Mouse (Mus musculus) liver, embryonic 12.5 days (tissue): ENCODE results near the gene Creb5. TPM values are rescaled to one million over a fixed set of nuclear protein-coding genes. Genes with fewer than 3 reads are reported as not detected.

Experiments
- ATAC-seq: fragments of 200-750 bp; cut with Nextera tagmentation; 2 replicates; pipeline ENCODE4 v1.8.0; 2017; ENCODE audit warnings: moderate number of reproducible peaks, mild to moderate bottlenecking, moderate library complexity
- H3K27ac ChIP-seq: fragments of 300-500 bp; sonication (generic); 2 replicates; pipeline ENCODE4 v1.5.1; 2016; ENCODE audit warnings: mild to moderate bottlenecking
- H3K27me3 ChIP-seq: fragments of 300-500 bp; sonication (generic); replicated peaks from 2 replicates; pipeline ENCODE4 v1.6.1; 2016; ENCODE audit warnings: mild to moderate bottlenecking, moderate library complexity
- H3K36me3 ChIP-seq: fragments of 300-500 bp; sonication (generic); 2 replicates; pipeline ENCODE4 v1.6.1; 2016; ENCODE audit warnings: mild to moderate bottlenecking, moderate library complexity
- H3K4me1 ChIP-seq: fragments of 300-500 bp; sonication (generic); 2 replicates; pipeline ENCODE4 v1.6.1; 2016
- H3K4me2 ChIP-seq: fragments of 300-500 bp; sonication (generic); 2 replicates; pipeline ENCODE4 v1.6.1; 2016; ENCODE audit warnings: mild to moderate bottlenecking, moderate library complexity
- H3K4me3 ChIP-seq: fragments of 300-500 bp; sonication (generic); 2 replicates; pipeline ENCODE4 v1.5.1; 2016; ENCODE audit warnings: mild to moderate bottlenecking, moderate library complexity
- H3K9ac ChIP-seq: fragments of 300-500 bp; sonication (generic); 2 replicates; pipeline ENCODE4 v1.6.1; 2016; ENCODE audit warnings: mild to moderate bottlenecking, moderate library complexity
- H3K9me3 ChIP-seq: fragments of 300-500 bp; sonication (generic); replicated peaks from 2 replicates; pipeline ENCODE4 v1.6.1; 2016; ENCODE audit warnings: mild to moderate bottlenecking, moderate library complexity
- WGBS: fragments of 180-500 bp; shearing (Covaris S2); methylation state at CpG from one replicate; pipeline ENCODE4 v1.1.7; 2016; ENCODE audit not compliant: insufficient replicate concordance; 5-methylcytosine and 5-hydroxymethylcytosine counted together
- polyA plus RNA-seq: library from polyadenylated mRNA; unstranded; fragments of >200 nt; fragmentation: Nextera tagmentation; extraction: Ambion mirVana; gene quantifications from 2 replicates; pipeline ENCODE4 v1.2.1, GENCODE M21; 2016

The Creb5 gene
- polyA plus RNA-seq, 1 experiment from 2014 or later = 0.33 TPM

DNA sequence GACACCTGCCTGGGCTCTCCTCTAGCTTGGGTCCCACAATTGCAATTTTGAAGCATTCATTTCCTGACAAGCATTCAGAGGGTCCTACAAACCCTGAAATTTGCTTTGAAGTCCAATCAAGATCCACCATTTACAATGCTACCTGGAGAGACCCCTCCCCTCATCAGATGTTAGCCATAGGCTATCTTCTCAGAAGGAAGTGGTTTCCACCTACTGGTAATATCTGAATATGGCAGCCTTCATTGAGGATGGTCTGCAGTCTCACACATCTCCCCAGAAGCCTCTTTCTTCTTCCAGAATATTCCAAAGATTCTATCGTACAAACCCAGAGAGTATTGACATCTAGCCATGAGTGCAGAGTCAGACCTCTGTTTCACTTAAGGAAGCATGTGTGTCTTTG is 362.7 kb downstream of the Creb5 start:
- H3K9me3 ChIP-seq = no peaks in the 10 kb centered on the region
- H3K27me3 ChIP-seq = no peaks in the 10 kb centered on the region
- 44% methylated on average over 1 of the region's 1 CpGs for WGBS
- H3K4me1 ChIP-seq = no peaks in the 10 kb centered on the region
- ATAC-seq = no peak
- H3K27ac ChIP-seq = no peak overlapping the region
- H3K36me3 ChIP-seq = no peaks in the 10 kb centered on the region
- no peak overlapping the region for H3K9ac ChIP-seq
- H3K4me2 ChIP-seq = no peak overlapping the region
- no peak overlapping the region for H3K4me3 ChIP-seq

DNA sequence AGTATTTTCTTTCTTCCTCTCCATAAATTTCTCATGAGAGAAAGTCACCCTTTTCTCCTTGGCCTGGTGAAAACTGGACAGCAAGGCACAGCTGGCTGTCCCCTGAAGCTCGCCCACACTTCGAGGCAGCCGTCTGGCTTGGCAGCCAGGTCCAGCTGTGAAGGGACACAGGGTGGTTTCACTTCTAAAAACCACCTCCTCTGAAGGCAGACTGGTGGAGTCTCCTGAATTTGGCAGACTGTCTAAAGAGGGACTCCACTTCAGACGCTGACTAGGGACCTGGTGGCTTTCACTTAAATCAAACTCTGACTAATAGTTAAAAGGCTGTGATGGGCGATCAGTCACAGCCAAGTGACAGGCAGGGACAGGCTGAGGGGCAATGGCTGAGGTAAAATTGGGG is 365.6 kb downstream of the Creb5 start:
- Histone ChIP-seq H3K9me3 (no peaks in the 10 kb centered on the region), H3K4me3 (no peak overlapping the region), H3K27me3 (no peaks in the 10 kb centered on the region), H3K27ac (no peak overlapping the region), H3K4me1 (no peaks in the 10 kb centered on the region), H3K4me2 (no peak overlapping the region), H3K9ac (no peak overlapping the region), H3K36me3 (no peaks in the 10 kb centered on the region)
- 56% methylated on average over 5 of the region's 5 CpGs for WGBS
- ATAC-seq = no peak

DNA sequence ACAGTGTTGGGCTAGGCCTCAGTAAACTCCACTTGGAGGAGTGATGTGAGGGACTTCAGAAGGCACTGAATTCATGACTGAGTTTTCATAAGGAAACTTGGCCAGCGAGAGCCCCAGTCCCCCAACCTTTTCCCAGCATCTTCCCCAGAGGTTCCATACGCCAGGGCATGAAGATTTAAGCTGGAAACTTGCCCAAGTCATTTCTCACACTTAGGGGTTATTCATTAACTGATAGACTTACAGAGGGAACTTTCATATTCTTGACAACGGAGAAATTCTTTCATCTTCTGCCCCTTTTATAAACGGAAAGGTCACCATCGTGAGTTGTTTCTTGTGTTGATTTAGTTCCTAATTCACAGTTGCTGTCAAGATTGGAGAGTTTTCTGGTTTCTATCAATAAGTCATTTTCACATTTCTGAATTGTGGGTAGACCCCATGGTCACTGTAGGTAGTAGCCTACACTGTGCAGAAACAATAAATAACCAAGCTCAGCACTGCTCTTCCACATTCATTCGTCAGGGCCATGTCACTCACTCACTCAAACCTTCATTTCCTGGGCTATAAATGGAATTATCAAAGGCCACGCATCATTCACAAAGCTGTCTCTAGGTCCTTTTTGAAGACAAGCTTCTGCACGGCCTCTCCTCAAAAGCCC is 366.8 kb downstream of the Creb5 start:
- Histone ChIP-seq H3K4me3 (no peak overlapping the region), H3K36me3 (no peaks in the 10 kb centered on the region), H3K9ac (no peak overlapping the region), H3K4me2 (no peak overlapping the region), H3K9me3 (no peaks in the 10 kb centered on the region), H3K4me1 (no peaks in the 10 kb centered on the region), H3K27ac (no peak overlapping the region), H3K27me3 (no peaks in the 10 kb centered on the region)
- 65% methylated on average over 8 of the region's 8 CpGs for WGBS
- ATAC-seq = no peak

DNA sequence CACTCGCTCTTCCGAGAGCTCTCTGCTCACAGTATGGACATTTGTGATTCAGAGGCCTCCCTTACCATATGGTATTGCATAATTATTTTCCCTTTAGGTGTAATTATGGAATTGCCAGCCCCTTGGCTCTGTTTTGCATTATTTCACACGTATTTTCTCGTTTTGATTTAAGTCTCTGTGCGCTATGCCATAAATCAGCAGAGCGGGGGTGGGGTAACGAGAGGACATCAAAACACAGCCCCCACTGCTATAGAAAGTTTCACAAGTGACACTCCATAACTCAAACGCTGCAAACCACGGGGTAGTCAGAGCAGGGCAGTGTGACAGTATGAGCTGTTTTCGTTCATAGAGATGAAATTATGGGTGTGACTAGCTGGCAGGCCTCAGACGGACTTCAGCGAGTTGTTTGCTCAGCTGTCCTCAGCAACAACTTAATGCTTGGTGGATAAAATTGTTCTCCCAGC is 367.3 kb downstream of the Creb5 start:
- WGBS = 63% methylated on average over 12 of the region's 12 CpGs
- ATAC-seq = no peak
- H3K36me3 ChIP-seq = no peaks in the 10 kb centered on the region
- no peaks in the 10 kb centered on the region for H3K4me1 ChIP-seq
- H3K4me3 ChIP-seq = no peak overlapping the region
- no peak overlapping the region for H3K4me2 ChIP-seq
- no peaks in the 10 kb centered on the region for H3K9me3 ChIP-seq
- H3K9ac ChIP-seq = no peak overlapping the region
- no peaks in the 10 kb centered on the region for H3K27me3 ChIP-seq
- no peak overlapping the region for H3K27ac ChIP-seq

- no peak overlapping the region for H3K4me2 ChIP-seq
Measured at GRCm38 (mm10) chr6:53656466-53656865, 369.4 kb downstream of the Creb5 start.

DNA sequence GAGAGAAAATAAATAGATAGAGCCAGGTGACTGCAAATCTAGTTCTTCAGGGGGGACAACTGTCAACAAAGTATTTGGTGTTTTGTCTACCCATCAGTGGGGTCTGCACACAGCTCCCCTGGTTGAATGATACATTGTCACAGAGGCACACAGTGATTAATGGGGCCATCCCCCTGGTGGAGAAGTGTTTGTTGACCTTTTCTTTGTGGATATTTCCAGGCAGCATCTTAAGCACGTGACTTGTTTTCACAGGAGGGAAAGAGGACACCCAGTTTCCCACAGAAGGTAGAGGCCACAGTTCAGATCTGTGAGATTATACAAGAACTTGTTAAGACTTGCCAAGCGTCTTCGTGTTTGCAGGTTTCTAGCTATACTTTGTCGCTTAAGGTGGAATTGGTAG is 370.4 kb downstream of the Creb5 start:
- Histone ChIP-seq H3K4me3 (no peak overlapping the region), H3K4me2 (no peak overlapping the region), H3K9ac (no peak overlapping the region), H3K36me3 (no peaks in the 10 kb centered on the region), H3K27ac (no peak overlapping the region), H3K27me3 (no peaks in the 10 kb centered on the region), H3K9me3 (no peaks in the 10 kb centered on the region), H3K4me1 (no peaks in the 10 kb centered on the region)
- 55% methylated on average over 4 of the region's 4 CpGs for WGBS
- no peak for ATAC-seq

More at GRCm38 (mm10) chr6:53656466-53656865, 369.4 kb downstream of the Creb5 start:
- 84% methylated on average over 3 of the region's 3 CpGs for WGBS
- Histone ChIP-seq H3K36me3 (no peaks in the 10 kb centered on the region), H3K9me3 (no peaks in the 10 kb centered on the region), H3K4me3 (no peak overlapping the region), H3K27ac (no peak overlapping the region), H3K4me1 (no peaks in the 10 kb centered on the region), H3K27me3 (no peaks in the 10 kb centered on the region), H3K9ac (no peak overlapping the region)
- ATAC-seq = no peak

- Histone ChIP-seq H3K4me1 (no peaks in the 10 kb centered on the region), H3K4me3 (no peak overlapping the region), H3K27ac (no peak overlapping the region), H3K9ac (no peak overlapping the region), H3K27me3 (no peaks in the 10 kb centered on the region), H3K4me2 (no peak overlapping the region), H3K9me3 (no peaks in the 10 kb centered on the region), H3K36me3 (no peaks in the 10 kb centered on the region)
- ATAC-seq = no peak
- WGBS = 68% methylated on average over 11 of the region's 11 CpGs
Measured at GRCm38 (mm10) chr6:53662858-53663833, 376.1 kb downstream of the Creb5 start.

- Histone ChIP-seq H3K9me3 (no peaks in the 10 kb centered on the region), H3K27ac (no peak overlapping the region), H3K4me1 (no peaks in the 10 kb centered on the region), H3K4me2 (no peak overlapping the region), H3K4me3 (no peak overlapping the region), H3K27me3 (no peaks in the 10 kb centered on the region), H3K36me3 (no peaks in the 10 kb centered on the region), H3K9ac (no peak overlapping the region)
- ATAC-seq = no peak
- WGBS = 50% methylated on average over 1 of the region's 1 CpGs
Measured at GRCm38 (mm10) chr6:53664759-53665158, 377.7 kb downstream of the Creb5 start.

GRCm38 (mm10) chr6:53666503-53666902 is 379.4 kb downstream of the Creb5 start:
- no peak for ATAC-seq
- WGBS = 58% methylated on average over 5 of the region's 5 CpGs
- no peaks in the 10 kb centered on the region for H3K4me1 ChIP-seq

GRCm38 (mm10) chr6:53678307-53678706 is 391.2 kb downstream of the Creb5 start:
- Histone ChIP-seq H3K4me2 (no peak overlapping the region), H3K4me1 (no peaks in the 10 kb centered on the region), H3K36me3 (no peaks in the 10 kb centered on the region), H3K27ac (no peak overlapping the region), H3K27me3 (no peaks in the 10 kb centered on the region), H3K9ac (no peak overlapping the region), H3K9me3 (no peaks in the 10 kb centered on the region), H3K4me3 (no peak overlapping the region)
- 75% methylated on average over 1 of the region's 1 CpGs for WGBS
- ATAC-seq = no peak

More at GRCm38 (mm10) chr6:53666503-53666902, 379.4 kb downstream of the Creb5 start:
- H3K27me3 ChIP-seq = no peaks in the 10 kb centered on the region
- H3K4me3 ChIP-seq = no peak overlapping the region
- no peaks in the 10 kb centered on the region for H3K9me3 ChIP-seq
- H3K27ac ChIP-seq = no peak overlapping the region
- no peak overlapping the region for H3K9ac ChIP-seq
- H3K4me2 ChIP-seq = no peak overlapping the region
- no peaks in the 10 kb centered on the region for H3K36me3 ChIP-seq

GRCm38 (mm10) chr6:53680046-53680445 is 393.0 kb downstream of the Creb5 start:
- no peak overlapping the region for H3K4me2 ChIP-seq
- H3K27ac ChIP-seq = no peak overlapping the region
- 76% methylated on average over 8 of the region's 8 CpGs for WGBS
- no peak overlapping the region for H3K4me3 ChIP-seq
- no peaks in the 10 kb centered on the region for H3K4me1 ChIP-seq
- no peaks in the 10 kb centered on the region for H3K27me3 ChIP-seq
- no peak overlapping the region for H3K9ac ChIP-seq
- no peak for ATAC-seq
- no peaks in the 10 kb centered on the region for H3K9me3 ChIP-seq
- H3K36me3 ChIP-seq = no peaks in the 10 kb centered on the region

- H3K4me2 ChIP-seq = no peak overlapping the region
- H3K36me3 ChIP-seq = no peaks in the 10 kb centered on the region
- no peaks in the 10 kb centered on the region for H3K4me1 ChIP-seq
- H3K9ac ChIP-seq = no peak overlapping the region
- H3K27me3 ChIP-seq = no peaks in the 10 kb centered on the region
- H3K27ac ChIP-seq = no peak overlapping the region
- H3K9me3 ChIP-seq = no peaks in the 10 kb centered on the region
- 42% methylated on average over 2 of the region's 2 CpGs for WGBS
- H3K4me3 ChIP-seq = no peak overlapping the region
- no peak for ATAC-seq
Measured at GRCm38 (mm10) chr6:53684416-53684815, 397.3 kb downstream of the Creb5 start.
